Mouse (Mus musculus) gastrocnemius, adult 18-20 months (tissue): ENCODE results near the gene Fut1. TPM values are rescaled to one million over a fixed set of nuclear protein-coding genes. Genes with fewer than 3 reads are reported as not detected.
"Not testable (repeated sequence)": the region's sequence is repeated elsewhere in the genome, so short reads cannot be mapped to it uniquely, and the experiment has no call there.

Source experiments
- DNase-seq: peaks from one replicate; pipeline ENCODE4 v3.0.0; 2021; ENCODE audit warnings: low spot score
- total RNA-seq, 2 experiments: library from RNA; stranded (reverse); gene quantifications; 2 replicates each; pipeline ENCODE4 v1.2.3; 2021

Fut1 gene
- total RNA-seq, 2 experiments from 2014 or later = not detected

GRCm38 (mm10) chr7:45638623-45639401 lies 21.7 kb downstream of the Fut1 start:
- peak; percentile 97 for DNase-seq

GRCm38 (mm10) chr7:45639561-45640027 lies 22.5 kb downstream of the Fut1 start, which contains the start of gene Mamstr:
TSS of gene Mamstr (plus strand) at chr7:45639977.
- peak; percentile 87 for DNase-seq

- peak; percentile 45 for DNase-seq
Observed at GRCm38 (mm10) chr7:45640191-45640957, 23.3 kb downstream of the Fut1 start.

DNA sequence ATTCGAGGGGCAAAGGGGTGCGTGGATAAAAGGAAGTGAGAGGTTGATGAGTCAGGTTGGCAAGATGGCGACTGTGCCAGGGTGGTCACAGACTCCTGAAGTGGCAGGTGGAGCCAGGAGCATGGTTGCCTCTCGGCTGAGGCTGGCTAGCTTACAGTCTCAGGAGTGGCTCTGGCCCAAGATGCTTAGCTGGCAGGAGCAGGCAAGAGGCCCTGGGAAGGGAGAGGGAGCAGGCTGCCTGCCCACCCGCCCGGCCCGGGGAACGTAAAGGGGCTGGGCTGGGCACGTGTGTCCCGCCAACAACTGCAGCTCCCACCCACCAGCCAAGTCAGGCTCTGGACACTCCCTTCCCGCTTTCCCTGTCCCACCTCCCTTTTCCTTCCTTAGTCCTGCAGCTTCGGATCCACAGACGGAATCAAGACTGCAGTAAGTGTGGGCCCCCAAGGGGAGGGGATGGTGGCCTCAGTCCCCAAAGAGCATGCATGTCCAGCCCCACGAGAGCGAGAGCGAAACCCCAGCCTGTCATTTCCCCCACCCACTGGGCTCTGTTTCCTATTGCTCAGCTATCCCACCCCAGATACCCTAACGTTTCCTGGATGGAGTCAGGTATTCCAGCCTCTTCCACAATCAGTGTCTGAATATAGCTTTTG lies 24.4 kb downstream of the Fut1 start:
- peak; percentile 68 for DNase-seq

GRCm38 (mm10) chr7:45642083-45642482 lies 25.0 kb downstream of the Fut1 start:
- no peak for DNase-seq

- no peak for DNase-seq
Observed at GRCm38 (mm10) chr7:45642503-45643255, 25.6 kb downstream of the Fut1 start.

DNA sequence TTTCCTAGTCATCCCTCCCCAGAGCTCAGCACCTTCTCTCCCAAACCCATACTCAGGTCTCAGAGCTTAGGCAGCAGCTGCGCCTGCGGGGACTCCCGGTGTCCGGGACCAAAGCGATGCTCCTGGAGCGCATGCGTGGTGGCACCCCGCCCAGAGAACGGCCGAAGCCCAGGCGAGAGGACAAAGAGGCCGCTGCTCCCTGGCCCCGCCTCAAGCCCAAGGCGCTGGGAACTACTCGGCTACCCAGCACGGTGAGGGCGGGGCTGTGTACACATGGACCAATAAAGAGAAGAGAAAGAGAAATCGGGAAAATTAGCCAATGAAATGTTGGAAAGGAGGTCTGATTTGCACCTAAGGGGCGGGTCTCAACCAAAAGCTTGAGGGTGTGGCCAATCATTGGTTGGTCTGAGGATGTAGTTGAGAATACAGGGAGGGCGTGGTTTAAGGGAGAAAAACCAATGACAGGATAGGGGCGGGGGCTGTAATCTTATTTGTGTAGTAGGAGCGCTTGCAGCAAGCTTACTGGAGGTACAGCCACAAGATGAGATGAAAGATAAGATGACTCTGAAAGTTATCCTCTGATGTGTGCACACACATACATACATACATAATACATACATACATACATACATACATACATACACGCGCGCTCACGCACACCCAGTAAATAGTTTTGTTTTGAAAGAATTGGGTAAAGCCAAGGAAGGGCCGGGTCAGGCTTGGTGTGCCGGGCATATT lies 26.5 kb downstream of the Fut1 start:
- peak; percentile 92 for DNase-seq

DNA sequence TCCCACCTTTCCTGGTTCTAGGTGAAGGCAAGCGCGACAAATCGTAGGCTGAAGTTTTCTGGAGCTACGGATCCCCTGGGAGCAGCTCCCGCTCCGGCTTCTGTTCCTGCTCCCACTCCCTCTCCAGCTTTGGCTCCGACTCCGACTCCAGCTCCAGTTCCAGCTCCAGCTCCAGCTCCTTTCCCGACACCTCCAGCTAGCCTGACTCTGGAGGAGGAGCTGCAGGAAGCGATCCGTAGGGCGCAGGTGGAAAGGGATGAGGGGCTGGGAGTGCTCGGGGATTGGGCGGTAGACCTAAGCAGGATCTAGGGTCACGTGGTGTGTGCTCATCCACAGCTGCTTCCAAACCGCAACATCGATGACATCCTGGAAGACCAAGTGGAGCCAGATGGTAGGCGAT lies 27.1 kb downstream of the Fut1 start:
- DNase-seq = peak; percentile 25

- no peak for DNase-seq
Observed at GRCm38 (mm10) chr7:45644872-45645590, 27.9 kb downstream of the Fut1 start.

- no peak for DNase-seq
Observed at GRCm38 (mm10) chr7:45645591-45645971, 28.5 kb downstream of the Fut1 start.

- DNase-seq = no peak
Observed at GRCm38 (mm10) chr7:45646671-45647070, 29.6 kb downstream of the Fut1 start.

GRCm38 (mm10) chr7:45649351-45649750 lies 32.3 kb downstream of the Fut1 start:
- DNase-seq = peak; percentile 74

GRCm38 (mm10) chr7:45650484-45650883 lies 33.4 kb downstream of the Fut1 start:
- DNase-seq = not testable (repeated sequence)

GRCm38 (mm10) chr7:45654424-45655047 lies 37.4 kb downstream of the Fut1 start:
- DNase-seq = no peak

GRCm38 (mm10) chr7:45660746-45661478 lies 43.8 kb downstream of the Fut1 start:
- DNase-seq = no peak

DNA sequence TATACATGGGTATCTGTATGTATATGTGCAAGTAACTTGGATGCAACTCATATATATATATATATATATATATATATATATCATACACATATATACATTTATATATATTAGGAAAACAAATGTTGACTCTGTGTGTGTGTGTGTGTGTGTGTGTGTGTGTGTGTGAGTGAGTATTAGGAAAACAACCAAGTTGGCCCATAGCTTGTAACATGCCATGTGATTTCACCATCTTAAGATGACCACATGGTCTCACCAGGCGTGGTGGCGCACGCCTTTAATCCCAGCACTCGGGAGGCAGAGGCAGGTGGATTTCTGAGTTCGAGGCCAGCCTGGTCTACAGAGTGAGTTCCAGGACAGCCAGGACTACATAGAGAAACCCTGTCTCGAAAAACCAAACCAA lies 44.6 kb downstream of the Fut1 start:
- DNase-seq = not testable (repeated sequence)

DNA sequence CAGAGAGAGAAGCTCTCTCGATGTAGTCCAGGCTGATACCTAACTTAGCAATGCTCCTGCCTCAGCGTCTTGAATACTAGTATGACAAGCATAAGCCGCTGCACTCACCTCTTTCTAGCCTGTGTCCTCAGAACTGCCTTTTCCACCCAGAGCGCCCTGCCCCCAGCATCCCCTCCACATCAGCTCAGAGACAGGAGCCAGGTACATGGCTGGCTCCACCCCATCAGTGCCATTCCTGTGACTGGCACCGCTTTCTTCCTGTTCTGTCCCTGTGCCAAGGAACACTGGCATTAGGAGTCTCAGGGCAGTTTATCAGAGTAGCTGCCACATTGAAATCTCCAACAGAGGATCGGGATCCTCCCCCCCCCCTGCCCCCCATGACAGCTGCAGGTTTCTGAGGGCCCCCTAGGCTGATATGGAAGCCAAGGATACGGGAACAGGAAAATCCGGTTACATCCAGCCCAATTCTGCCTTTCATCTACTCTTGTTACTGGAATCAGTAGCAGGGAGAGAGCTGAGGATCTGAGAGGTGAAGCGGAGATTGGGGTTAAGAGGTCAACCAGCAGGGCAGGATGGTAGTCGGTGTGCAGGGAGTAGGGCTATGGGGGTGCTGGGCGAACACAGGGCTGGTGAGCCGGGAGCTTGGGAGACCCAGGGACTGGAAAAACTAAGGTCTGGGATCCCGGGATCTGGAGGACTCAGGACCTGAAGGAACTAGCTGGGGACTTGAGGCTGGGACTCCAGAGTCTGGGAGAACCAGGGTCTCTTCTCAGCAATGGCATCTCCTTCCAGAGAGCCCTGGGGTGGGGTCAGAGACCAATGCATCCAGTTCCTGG lies 48.4 kb downstream of the Fut1 start:
- no peak for DNase-seq

DNA sequence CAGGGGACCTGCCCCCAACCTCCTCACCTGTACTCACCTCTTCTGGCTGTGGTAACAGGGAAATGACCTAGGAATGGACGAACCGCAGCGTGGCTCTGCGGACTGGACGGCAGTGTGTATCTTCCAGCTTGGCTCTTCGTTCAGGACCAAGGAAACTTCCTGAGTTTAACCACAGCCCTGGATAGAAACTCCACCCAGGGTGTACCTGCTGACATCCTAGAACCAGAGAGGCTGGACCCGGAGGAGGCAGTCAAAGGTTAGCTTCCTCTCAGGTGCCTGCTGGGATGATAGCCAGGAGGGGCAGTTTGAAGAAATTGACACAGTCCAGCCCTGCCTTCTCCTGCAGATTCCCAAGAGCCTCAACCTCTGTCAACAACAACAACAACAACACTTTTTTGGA lies 49.1 kb downstream of the Fut1 start, which contains the start of gene Fut2:
Gene Fut2 (minus strand): TSS at position 234 of the 400 bp plus-strand sequence.
- no peak for DNase-seq
